Comparison of ENCODE assay signal across 29 mouse cellular contexts in genomic region chr10:24828136-24828535, GRCm38 (mm10). TPM values are rescaled to one million over a fixed set of nuclear protein-coding genes. Genes with fewer than 3 reads are reported as not detected.
DNase-seq lines count a peak whose midpoint lies in the region; ATAC-seq lines count a peak whose summit lies in the region.
"Had no signal": no experiment of that assay in that cellular context is flagged by ENCODE, and none has a peak within 500 bp of the region (broad histone marks: within the 10 kb centered on the region; RNA-seq: fewer than 3 reads in every experiment).

No protein-coding gene starts in this region.

- H3K27me3 ChIP-seq in liver, embryonic 11.5 days (replicated peaks; ENCODE audit: control insufficient read depth, insufficient read depth, low read length), result no peaks in the 10 kb centered on the region
- H3K27me3 ChIP-seq in liver, embryonic 16.5 days (ENCODE audit: control insufficient read depth, insufficient read depth, low read depth, low read length), result no peaks in the 10 kb centered on the region
- H3K27me3 ChIP-seq in limb, embryonic 10.5 days (ENCODE audit: low read depth, poor library complexity, severe bottlenecking), result no peaks in the 10 kb centered on the region
- H3K27me3 ChIP-seq: embryonic facial prominence, embryonic 12.5 days; forebrain, embryonic 12.5 days; heart, embryonic 15.5 days; hindbrain, embryonic 12.5 days; limb, embryonic 12.5 days; megakaryocyte, embryonic 14.5 days; midbrain, embryonic 12.5 days; neural tube, embryonic 13.5 days had no signal

- no peak overlapping the region for H3K4me3 ChIP-seq in liver, embryonic 11.5 days (ENCODE audit: low read depth, low read length)
- no peak overlapping the region for H3K4me3 ChIP-seq in liver, embryonic 16.5 days (ENCODE audit: low read depth, low read length)
- no peak overlapping the region for H3K4me3 ChIP-seq in limb, embryonic 10.5 days
- H3K4me3 ChIP-seq: embryonic facial prominence, embryonic 12.5 days; forebrain, embryonic 12.5 days; heart, embryonic 10.5 days; heart, embryonic 15.5 days; hindbrain, embryonic 12.5 days; limb, embryonic 12.5 days; megakaryocyte, embryonic 14.5 days; midbrain, embryonic 12.5 days; neural tube, embryonic 13.5 days had no signal

- ATAC-seq in liver, embryonic 11.5 days (replicated peaks; ENCODE audit: low FRiP score), result peak; percentile 82
- peak; percentile 86 for ATAC-seq in liver, embryonic 16.5 days (ENCODE audit: low read depth)
- no peak for ATAC-seq in granulocyte monocyte progenitor cell, adult 5-6 weeks (replicated peaks; ENCODE audit: poor library complexity, severe bottlenecking)
- ATAC-seq: forebrain, postnatal 0 days; hindbrain, postnatal 0 days; intestine, postnatal 0 days; lung, postnatal 0 days had no signal

- H3K4me2 ChIP-seq in liver, embryonic 11.5 days, result no peak overlapping the region
- H3K4me2 ChIP-seq in liver, embryonic 16.5 days (ENCODE audit: low read depth, low read length), result peak overlapping the region; percentile 42
- H3K4me2 ChIP-seq: embryonic facial prominence, embryonic 12.5 days; forebrain, embryonic 12.5 days; heart, embryonic 15.5 days; hindbrain, embryonic 12.5 days; limb, embryonic 12.5 days; midbrain, embryonic 12.5 days; neural tube, embryonic 13.5 days had no signal

- peak; percentile 64 for DNase-seq in c-Kit-negative CD71-positive TER-119-positive erythroid progenitor cells, embryonic 14.5 days (ENCODE audit: low read depth, low spot score)
- peak; percentile 68 for DNase-seq in c-Kit-positive CD71-positive TER-119-positive erythroid progenitor cells, embryonic 14.5 days (ENCODE audit: low spot score)
- no peak for DNase-seq in liver, embryonic 11.5 days (ENCODE audit: low spot score)
- no peak for DNase-seq in limb, embryonic 10.5 days (ENCODE audit: low spot score)
- DNase-seq: B cell, adult 2 months; cerebellum, adult 11-12 months; cerebellum, adult 9-11 months; embryo, embryonic 11 days; forebrain, postnatal 0 days; gastrocnemius, postnatal 10 days; heart, adult 11 months; kidney, adult 9 months; kidney, postnatal 10 days; lung, adult 18-20 months; lung, postnatal 4 days had no signal

- 84% methylated on average over 4 of the region's 4 CpGs for WGBS in liver, embryonic 11.5 days
- WGBS in liver, embryonic 16.5 days (ENCODE audit: insufficient replicate concordance), result 46% methylated on average over 4 of the region's 4 CpGs
- 93% methylated on average over 4 of the region's 4 CpGs for WGBS in limb, embryonic 10.5 days

- no peak overlapping the region for H3K27ac ChIP-seq in liver, embryonic 11.5 days (ENCODE audit: low read depth, low read length)
- H3K27ac ChIP-seq in liver, embryonic 16.5 days (ENCODE audit: low read length), result peak overlapping the region; percentile 57
- no peak overlapping the region for H3K27ac ChIP-seq in limb, embryonic 10.5 days
- H3K27ac ChIP-seq: embryonic facial prominence, embryonic 12.5 days; forebrain, embryonic 12.5 days; heart, embryonic 10.5 days; heart, embryonic 15.5 days; hindbrain, embryonic 12.5 days; hindbrain, postnatal 0 days; limb, embryonic 12.5 days; midbrain, embryonic 12.5 days; neural tube, embryonic 13.5 days had no signal

- no peaks in the 10 kb centered on the region for H3K36me3 ChIP-seq in liver, embryonic 11.5 days (ENCODE audit: control insufficient read depth, insufficient read depth, low read length)
- no peaks in the 10 kb centered on the region for H3K36me3 ChIP-seq in liver, embryonic 16.5 days (ENCODE audit: control insufficient read depth, insufficient read depth)
- peaks cover 4% of the 10 kb centered on the region; the same call in 1 of the 2 replicates for H3K36me3 ChIP-seq in limb, embryonic 10.5 days
- H3K36me3 ChIP-seq: embryonic facial prominence, embryonic 12.5 days; forebrain, embryonic 12.5 days; heart, embryonic 10.5 days; heart, embryonic 15.5 days; hindbrain, embryonic 12.5 days; limb, embryonic 12.5 days; midbrain, embryonic 12.5 days; neural tube, embryonic 13.5 days had no signal

- peaks cover 3% of the 10 kb centered on the region for H3K4me1 ChIP-seq in liver, embryonic 11.5 days (replicated peaks; ENCODE audit: control insufficient read depth, insufficient read depth, low read length)
- peaks cover 34% of the 10 kb centered on the region for H3K4me1 ChIP-seq in liver, embryonic 16.5 days (ENCODE audit: control insufficient read depth, low read depth, low read length)
- peaks cover 12% of the 10 kb centered on the region for H3K4me1 ChIP-seq in limb, embryonic 10.5 days

- no peak overlapping the region for H3K9ac ChIP-seq in liver, embryonic 11.5 days (ENCODE audit: low read depth, low read length)
- H3K9ac ChIP-seq in liver, embryonic 16.5 days (ENCODE audit: low read depth, low read length), result no peak overlapping the region
- H3K9ac ChIP-seq: embryonic facial prominence, embryonic 12.5 days; forebrain, embryonic 12.5 days; forebrain, postnatal 0 days; heart, embryonic 15.5 days; hindbrain, embryonic 12.5 days; limb, embryonic 12.5 days; midbrain, embryonic 12.5 days; neural tube, embryonic 13.5 days had no signal

- H3K9me3 ChIP-seq in liver, embryonic 11.5 days (ENCODE audit: control insufficient read depth, low read length), result no peaks in the 10 kb centered on the region
- no peaks in the 10 kb centered on the region for H3K9me3 ChIP-seq in liver, embryonic 16.5 days (replicated peaks; ENCODE audit: control insufficient read depth, low read length)
- H3K9me3 ChIP-seq in limb, embryonic 10.5 days (replicated peaks), result no peaks in the 10 kb centered on the region
- H3K9me3 ChIP-seq: embryonic facial prominence, embryonic 12.5 days; forebrain, embryonic 12.5 days; heart, embryonic 10.5 days; heart, embryonic 15.5 days; hindbrain, embryonic 12.5 days; limb, embryonic 12.5 days; megakaryocyte, embryonic 14.5 days; midbrain, embryonic 12.5 days; neural tube, embryonic 13.5 days had no signal

RNA-seq across cellular contexts. Expression of gene Enpp3, which starts 14.5 kb away (rescaled TPM):
- 2.2 and 2.4 TPM in 2 replicates for polyA plus RNA-seq in liver, embryonic 11.5 days (2014; fragmentation: Nextera tagmentation; extraction: Ambion mirVana)
- polyA plus RNA-seq in liver, embryonic 16.5 days (2015; fragmentation: Nextera tagmentation; extraction: Ambion mirVana), result 5.2 and 7.7 TPM in 2 replicates
- 5.3 and 7.8 TPM in 2 replicates for polyA plus RNA-seq in limb, embryonic 10.5 days (2016; fragmentation: Nextera tagmentation; extraction: Ambion mirVana)
- total RNA-seq in granulocyte monocyte progenitor cell, adult 5-6 weeks (2014; fragmentation: Nextera tagmentation), result not detected in 2 replicates
- total RNA-seq in granulocyte monocyte progenitor cell, adult 5-6 weeks (2017), result not detected in 2 replicates

RNA-seq across cellular contexts. Expression of gene Med23, which starts 41.6 kb away (rescaled TPM):
- polyA plus RNA-seq in liver, embryonic 11.5 days (2014; fragmentation: Nextera tagmentation; extraction: Ambion mirVana), result 20.0 and 22.0 TPM in 2 replicates
- 6.0 and 6.3 TPM in 2 replicates for polyA plus RNA-seq in liver, embryonic 16.5 days (2015; fragmentation: Nextera tagmentation; extraction: Ambion mirVana)
- 29.7 and 34.7 TPM in 2 replicates for polyA plus RNA-seq in limb, embryonic 10.5 days (2016; fragmentation: Nextera tagmentation; extraction: Ambion mirVana)
- total RNA-seq in granulocyte monocyte progenitor cell, adult 5-6 weeks (2014; fragmentation: Nextera tagmentation), result 20.1 and 34.8 TPM in 2 replicates
- 20.3 and 42.2 TPM in 2 replicates for total RNA-seq in granulocyte monocyte progenitor cell, adult 5-6 weeks (2017)

Comparison
In these comparisons a context has a peak if more than half of its experiments do, and no peak if none do; other contexts are left out.
1. DNase-seq: peak in c-Kit-negative CD71-positive TER-119-positive erythroid progenitor cells, embryonic 14.5 days (single experiment) and c-Kit-positive CD71-positive TER-119-positive erythroid progenitor cells, embryonic 14.5 days (single experiment); none in liver, embryonic 11.5 days (single experiment) and limb, embryonic 10.5 days (single experiment).